Mouse (Mus musculus): ENCODE results near the gene Olfr1044. TPM values are rescaled to one million over a fixed set of nuclear protein-coding genes. Genes with fewer than 3 reads are reported as not detected.

Olfr1044 gene
- polyA plus RNA-seq, 1 experiment from 2014 or later = not detected

DNA sequence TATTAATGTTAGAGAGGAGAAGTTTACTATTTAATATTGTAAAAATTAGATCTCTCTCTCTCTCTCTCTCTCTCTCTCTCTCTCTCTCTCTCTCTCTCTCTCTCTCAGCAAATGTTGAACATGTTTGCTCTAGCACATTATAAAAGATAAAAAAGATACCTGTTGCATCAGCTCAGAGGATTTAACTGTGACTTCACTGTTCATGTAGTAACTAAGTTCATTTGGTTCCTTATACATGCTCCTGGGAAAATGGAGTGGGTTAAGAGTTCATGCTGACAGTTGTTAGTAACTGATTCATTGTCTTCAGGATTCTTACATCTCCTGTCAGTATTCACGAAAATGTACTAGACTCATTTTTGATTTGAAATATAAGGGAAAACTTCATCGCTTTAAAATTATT is 10.2 kb downstream of the Olfr1044 start, which contains the start of gene Olfr1043:
Gene Olfr1043 (minus strand): TSS at position 101 of the 400 bp plus-strand sequence.
- Histone ChIP-seq H3K9ac (replicated peaks) (no peak within 1 kb of the TSS), H3K4me2 (ENCODE audit: low read depth, low read length) (no peak within 1 kb of the TSS), H3K27me3 (ENCODE audit: insufficient read depth, low read length) (no peaks in the 10 kb centered on the region), H3K27ac (ENCODE audit: low read depth) (no peak within 1 kb of the TSS), H3K9me3 (ENCODE audit: low read length) (no peaks in the 10 kb centered on the region), H3K4me1 (ENCODE audit: insufficient read depth) (no peaks in the 10 kb centered on the region), H3K36me3 (replicated peaks; ENCODE audit: insufficient read depth, low read length) (no peaks in the 10 kb centered on the region), H3K4me3 (ENCODE audit: low read depth, low read length) (no peak within 1 kb of the TSS)
- no peak for ATAC-seq
- WGBS (ENCODE audit: insufficient replicate concordance) = 79% methylated on average over 2 of the region's 2 CpGs
- TF ChIP-seq CTCF (IDR thresholded peaks at IDR 0.05; ENCODE audit: low read depth) (no peak), EP300 (IDR thresholded peaks at IDR 0.05; ENCODE audit: low read depth) (no peak)
- DNase-seq = no peak

DNA sequence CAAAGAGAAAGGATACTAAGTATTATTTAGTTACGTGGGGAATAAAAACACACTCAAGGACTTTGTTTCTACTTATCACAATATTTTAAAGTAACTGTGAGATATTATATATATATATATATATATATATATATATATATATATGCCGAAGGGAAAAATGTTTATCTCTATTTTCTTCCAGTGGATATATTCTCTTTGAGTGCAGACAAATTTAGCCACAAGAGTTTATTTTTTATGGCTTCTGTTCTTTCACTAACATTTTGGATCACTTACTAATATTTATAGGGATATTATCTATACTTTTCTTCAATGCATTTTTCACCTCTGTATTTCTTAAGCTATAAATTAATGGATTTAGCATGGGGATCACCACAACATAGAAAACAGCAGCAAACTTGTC is 15.9 kb downstream of the Olfr1044 start, which contains the start of gene Olfr1042:
Gene Olfr1042 (minus strand): TSS at position 101 of the 400 bp plus-strand sequence.
- no peak within 1 kb of the TSS for H3K4me3 ChIP-seq (ENCODE audit: low read depth, low read length)
- no peaks in the 10 kb centered on the region for H3K4me1 ChIP-seq (ENCODE audit: insufficient read depth)
- no peaks in the 10 kb centered on the region for H3K27me3 ChIP-seq (ENCODE audit: insufficient read depth, low read length)
- no peaks in the 10 kb centered on the region for H3K36me3 ChIP-seq (replicated peaks; ENCODE audit: insufficient read depth, low read length)
- 73% methylated on average over 2 of the region's 2 CpGs for WGBS (ENCODE audit: insufficient replicate concordance)
- TF ChIP-seq EP300 (IDR thresholded peaks at IDR 0.05; ENCODE audit: low read depth) = no peak
- no peak for TF ChIP-seq CTCF (IDR thresholded peaks at IDR 0.05; ENCODE audit: low read depth)
- H3K9ac ChIP-seq (replicated peaks) = no peak within 1 kb of the TSS
- no peak within 1 kb of the TSS for H3K27ac ChIP-seq (ENCODE audit: low read depth)
- DNase-seq (no peak), ATAC-seq (no peak)
- H3K4me2 ChIP-seq (ENCODE audit: low read depth, low read length) = no peak within 1 kb of the TSS
- no peaks in the 10 kb centered on the region for H3K9me3 ChIP-seq (ENCODE audit: low read length)

DNA sequence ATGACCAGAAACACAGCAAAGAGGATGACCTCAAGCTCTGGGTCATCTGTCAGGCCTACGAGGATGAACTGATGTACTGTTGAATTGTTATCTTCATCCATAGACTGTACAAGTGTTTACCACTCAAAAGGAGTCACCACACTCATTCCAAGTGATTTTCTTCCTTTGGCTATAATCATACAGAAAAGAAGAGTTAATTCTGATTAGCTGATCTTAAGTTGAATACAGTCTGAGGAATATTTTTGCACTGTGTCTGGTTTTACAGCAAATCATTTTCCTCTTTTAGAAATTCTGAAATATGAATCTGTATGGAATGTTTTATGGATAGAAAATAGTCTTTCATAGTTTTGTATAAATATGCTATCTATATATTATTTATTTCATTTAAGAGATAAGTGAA is 31.0 kb downstream of the Olfr1044 start, which contains the start of gene Olfr1040:
Gene Olfr1040 (minus strand): TSS at position 101 of the 400 bp plus-strand sequence.
- H3K4me1 ChIP-seq (ENCODE audit: insufficient read depth) = no peaks in the 10 kb centered on the region
- H3K4me2 ChIP-seq (ENCODE audit: low read depth, low read length) = no peak within 1 kb of the TSS
- H3K27me3 ChIP-seq (ENCODE audit: insufficient read depth, low read length) = no peaks in the 10 kb centered on the region
- H3K4me3 ChIP-seq (ENCODE audit: low read depth, low read length) = no peak within 1 kb of the TSS
- no peak for ATAC-seq
- 59% methylated on average over 1 of the region's 1 CpGs for WGBS (ENCODE audit: insufficient replicate concordance)
- H3K9me3 ChIP-seq (ENCODE audit: low read length) = no peaks in the 10 kb centered on the region
- no peaks in the 10 kb centered on the region for H3K36me3 ChIP-seq (replicated peaks; ENCODE audit: insufficient read depth, low read length)
- no peak within 1 kb of the TSS for H3K9ac ChIP-seq (replicated peaks)
- no peak for TF ChIP-seq CTCF (IDR thresholded peaks at IDR 0.05; ENCODE audit: low read depth)
- no peak for TF ChIP-seq EP300 (IDR thresholded peaks at IDR 0.05; ENCODE audit: low read depth)
- no peak for DNase-seq
- no peak within 1 kb of the TSS for H3K27ac ChIP-seq (ENCODE audit: low read depth)

DNA sequence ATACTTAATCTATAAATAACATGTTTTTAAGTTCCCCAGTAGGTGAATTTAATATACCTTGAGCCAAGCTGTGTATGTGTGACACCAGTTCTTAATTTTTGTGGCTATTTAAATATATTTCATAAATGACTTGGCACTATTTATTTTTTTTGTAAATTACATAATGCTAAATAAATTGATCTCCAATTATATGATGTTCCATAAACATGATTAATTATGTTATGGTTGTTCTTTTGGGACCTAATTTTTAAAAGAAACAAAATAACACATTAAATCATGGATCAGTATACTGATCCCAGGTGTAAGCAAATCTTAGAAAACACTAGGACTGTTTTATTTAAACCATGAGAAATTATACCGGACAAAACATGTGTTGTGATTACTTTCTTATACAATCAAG is 41.8 kb downstream of the Olfr1044 start, which contains the start of gene Olfr1039:
Gene Olfr1039 (minus strand): TSS at position 101 of the 400 bp plus-strand sequence.
- no peak for DNase-seq
- ATAC-seq = no peak
- 78% methylated on average over 1 of the region's 1 CpGs for WGBS (ENCODE audit: insufficient replicate concordance)

More for the DNA sequence above, 41.8 kb downstream of the Olfr1044 start, which contains the start of gene Olfr1039:
- no peaks in the 10 kb centered on the region for H3K4me1 ChIP-seq (ENCODE audit: insufficient read depth)
- no peak within 1 kb of the TSS for H3K27ac ChIP-seq (ENCODE audit: low read depth)
- H3K36me3 ChIP-seq (replicated peaks; ENCODE audit: insufficient read depth, low read length) = no peaks in the 10 kb centered on the region
- no peaks in the 10 kb centered on the region for H3K9me3 ChIP-seq (ENCODE audit: low read length)
- no peak within 1 kb of the TSS for H3K9ac ChIP-seq (replicated peaks)
- H3K27me3 ChIP-seq (ENCODE audit: insufficient read depth, low read length) = no peaks in the 10 kb centered on the region
- no peak within 1 kb of the TSS for H3K4me3 ChIP-seq (ENCODE audit: low read depth, low read length)
- TF ChIP-seq CTCF (IDR thresholded peaks at IDR 0.05; ENCODE audit: low read depth) (no peak), EP300 (IDR thresholded peaks at IDR 0.05; ENCODE audit: low read depth) (no peak)
- no peak within 1 kb of the TSS for H3K4me2 ChIP-seq (ENCODE audit: low read depth, low read length)

Other genes starting within 250 kb of the Olfr1044 start
- not detected in 2 replicates for gene Olfr1028, start 227.4 kb downstream of the Olfr1044 start, polyA plus RNA-seq (2015; fragmentation: Nextera tagmentation; extraction: Ambion mirVana)
- not detected in 2 replicates for gene Olfr1029, start 203.9 kb downstream of the Olfr1044 start, polyA plus RNA-seq (2015; fragmentation: Nextera tagmentation; extraction: Ambion mirVana)
- gene Olfr1030, start 198.5 kb downstream of the Olfr1044 start, polyA plus RNA-seq (2015; fragmentation: Nextera tagmentation; extraction: Ambion mirVana) = not detected in 2 replicates
- not detected in 2 replicates for gene Olfr1031, start 187.5 kb downstream of the Olfr1044 start, polyA plus RNA-seq (2015; fragmentation: Nextera tagmentation; extraction: Ambion mirVana)
- not detected in 2 replicates for gene Olfr1032, start 172.3 kb downstream of the Olfr1044 start, polyA plus RNA-seq (2015; fragmentation: Nextera tagmentation; extraction: Ambion mirVana)
- gene Olfr1033, start 157.2 kb downstream of the Olfr1044 start, polyA plus RNA-seq (2015; fragmentation: Nextera tagmentation; extraction: Ambion mirVana) = 4.6 and 5.4 TPM in 2 replicates
- gene Olfr1034, start 132.0 kb downstream of the Olfr1044 start, polyA plus RNA-seq (2015; fragmentation: Nextera tagmentation; extraction: Ambion mirVana) = 0.15 and 0.22 TPM in 2 replicates
- gene Olfr1036, start 103.8 kb downstream of the Olfr1044 start, polyA plus RNA-seq (2015; fragmentation: Nextera tagmentation; extraction: Ambion mirVana) = not detected in 2 replicates
- not detected in 2 replicates for gene Olfr1037, start 90.4 kb downstream of the Olfr1044 start, polyA plus RNA-seq (2015; fragmentation: Nextera tagmentation; extraction: Ambion mirVana)
- not detected in 2 replicates for gene Olfr1039, start 41.9 kb downstream of the Olfr1044 start, polyA plus RNA-seq (2015; fragmentation: Nextera tagmentation; extraction: Ambion mirVana)
- not detected in 2 replicates for gene Olfr1040, start 31.1 kb downstream of the Olfr1044 start, polyA plus RNA-seq (2015; fragmentation: Nextera tagmentation; extraction: Ambion mirVana)
- not detected in 2 replicates for gene Olfr1042, start 16.0 kb downstream of the Olfr1044 start, polyA plus RNA-seq (2015; fragmentation: Nextera tagmentation; extraction: Ambion mirVana)
- not detected in 2 replicates for gene Olfr1043, start 10.3 kb downstream of the Olfr1044 start, polyA plus RNA-seq (2015; fragmentation: Nextera tagmentation; extraction: Ambion mirVana)
- gene Olfr52, start 7.9 kb upstream of the Olfr1044 start, polyA plus RNA-seq (2015; fragmentation: Nextera tagmentation; extraction: Ambion mirVana) = not detected in 2 replicates
- not detected in 2 replicates for gene Olfr1045, start 25.2 kb upstream of the Olfr1044 start, polyA plus RNA-seq (2015; fragmentation: Nextera tagmentation; extraction: Ambion mirVana)
- not detected in 2 replicates for gene Olfr1046, start 41.5 kb upstream of the Olfr1044 start, polyA plus RNA-seq (2015; fragmentation: Nextera tagmentation; extraction: Ambion mirVana)
- not detected in 2 replicates for gene Olfr1047, start 53.6 kb upstream of the Olfr1044 start, polyA plus RNA-seq (2015; fragmentation: Nextera tagmentation; extraction: Ambion mirVana)
- not detected in 2 replicates for gene Olfr1048, start 62.5 kb upstream of the Olfr1044 start, polyA plus RNA-seq (2015; fragmentation: Nextera tagmentation; extraction: Ambion mirVana)
- not detected in 2 replicates for gene Olfr1049, start 80.5 kb upstream of the Olfr1044 start, polyA plus RNA-seq (2015; fragmentation: Nextera tagmentation; extraction: Ambion mirVana)
- gene Olfr1051, start 101.3 kb upstream of the Olfr1044 start, polyA plus RNA-seq (2015; fragmentation: Nextera tagmentation; extraction: Ambion mirVana) = not detected in 2 replicates
- not detected in 2 replicates for gene Olfr1052, start 114.6 kb upstream of the Olfr1044 start, polyA plus RNA-seq (2015; fragmentation: Nextera tagmentation; extraction: Ambion mirVana)
- not detected in 2 replicates for gene Olfr1053, start 137.5 kb upstream of the Olfr1044 start, polyA plus RNA-seq (2015; fragmentation: Nextera tagmentation; extraction: Ambion mirVana)
- not detected in 2 replicates for gene Olfr1054, start 157.6 kb upstream of the Olfr1044 start, polyA plus RNA-seq (2015; fragmentation: Nextera tagmentation; extraction: Ambion mirVana)
- gene Olfr1055, start 172.5 kb upstream of the Olfr1044 start, polyA plus RNA-seq (2015; fragmentation: Nextera tagmentation; extraction: Ambion mirVana) = not detected in 2 replicates
- not detected in 2 replicates for gene Olfr1056, start 184.6 kb upstream of the Olfr1044 start, polyA plus RNA-seq (2015; fragmentation: Nextera tagmentation; extraction: Ambion mirVana)
- gene Olfr1057, start 200.6 kb upstream of the Olfr1044 start, polyA plus RNA-seq (2015; fragmentation: Nextera tagmentation; extraction: Ambion mirVana) = not detected in 2 replicates
- gene Olfr1058, start 210.7 kb upstream of the Olfr1044 start, polyA plus RNA-seq (2015; fragmentation: Nextera tagmentation; extraction: Ambion mirVana) = not detected in 2 replicates
- not detected in 2 replicates for gene Olfr1061, start 236.2 kb upstream of the Olfr1044 start, polyA plus RNA-seq (2015; fragmentation: Nextera tagmentation; extraction: Ambion mirVana)
- gene Olfr1062, start 248.9 kb upstream of the Olfr1044 start, polyA plus RNA-seq (2015; fragmentation: Nextera tagmentation; extraction: Ambion mirVana) = not detected in 2 replicates